Mouse (Mus musculus): Measurements from ENCODE around the gene Atp6v0b. TPM values are rescaled to one million over a fixed set of nuclear protein-coding genes. Genes with fewer than 3 reads are reported as not detected.

The Atp6v0b gene
- polyA plus RNA-seq, 1 experiment = 296 TPM

GRCm38 (mm10) chr4:117844467-117844866 lies 42.7 kb downstream of the Atp6v0b start:
- TF ChIP-seq MYOD1 (IDR thresholded peaks at IDR 0.05; ENCODE audit: control insufficient read depth, insufficient read length, low read depth) = no peak
- TF ChIP-seq FOSL1 (IDR thresholded peaks at IDR 0.05; ENCODE audit: insufficient read depth, low read length, poor library complexity, severe bottlenecking) = no peak
- no peak for TF ChIP-seq CEBPB (IDR thresholded peaks at IDR 0.05; ENCODE audit: low read depth)
- TF ChIP-seq CTCF (IDR thresholded peaks at IDR 0.05; ENCODE audit: control insufficient read depth, insufficient read depth, insufficient read length) = no peak
- no peak for TF ChIP-seq MYOG (IDR thresholded peaks at IDR 0.05; ENCODE audit: control insufficient read depth, extremely low read depth, insufficient read length)
- TF ChIP-seq MAX (IDR thresholded peaks at IDR 0.05) = no peak
- no peak for TF ChIP-seq USF1 (IDR thresholded peaks at IDR 0.05; ENCODE audit: low read depth)
- Histone ChIP-seq H3K79me3 (ENCODE audit: low read depth) (no peaks in the 10 kb centered on the region), H3K79me2 (ENCODE audit: control insufficient read depth, insufficient read depth) (no peaks in the 10 kb centered on the region), H3K36me3 (ENCODE audit: control insufficient read depth, insufficient read depth) (no peaks in the 10 kb centered on the region), H3ac (ENCODE audit: control insufficient read depth, insufficient read length, low read depth) (no peak overlapping the region), H3K4me3 (ENCODE audit: insufficient read depth, poor library complexity, severe bottlenecking) (no peak overlapping the region), H3K27me3 (ENCODE audit: control insufficient read depth, insufficient read depth, insufficient read length) (no peaks in the 10 kb centered on the region)

GRCm38 (mm10) chr4:117843101-117843500 lies 44.0 kb downstream of the Atp6v0b start:
- Histone ChIP-seq H3ac (ENCODE audit: control insufficient read depth, insufficient read length, low read depth) (no peak overlapping the region), H3K4me3 (ENCODE audit: insufficient read depth, poor library complexity, severe bottlenecking) (no peak overlapping the region), H3K27me3 (ENCODE audit: control insufficient read depth, insufficient read depth, insufficient read length) (no peaks in the 10 kb centered on the region), H3K79me3 (ENCODE audit: low read depth) (no peaks in the 10 kb centered on the region), H3K36me3 (ENCODE audit: control insufficient read depth, insufficient read depth) (no peaks in the 10 kb centered on the region), H3K79me2 (ENCODE audit: control insufficient read depth, insufficient read depth) (no peaks in the 10 kb centered on the region)
- TF ChIP-seq MYOD1 (IDR thresholded peaks at IDR 0.05; ENCODE audit: control insufficient read depth, insufficient read length, low read depth) (no peak), FOSL1 (IDR thresholded peaks at IDR 0.05; ENCODE audit: insufficient read depth, low read length, poor library complexity, severe bottlenecking) (no peak)

- Histone ChIP-seq H3ac (ENCODE audit: control insufficient read depth, insufficient read length, low read depth) (no peak overlapping the region), H3K79me2 (ENCODE audit: control insufficient read depth, insufficient read depth) (no peaks in the 10 kb centered on the region), H3K79me3 (ENCODE audit: low read depth) (no peaks in the 10 kb centered on the region), H3K36me3 (ENCODE audit: control insufficient read depth, insufficient read depth) (no peaks in the 10 kb centered on the region), H3K27me3 (ENCODE audit: control insufficient read depth, insufficient read depth, insufficient read length) (no peaks in the 10 kb centered on the region), H3K4me3 (ENCODE audit: insufficient read depth, poor library complexity, severe bottlenecking) (no peak overlapping the region)
- TF ChIP-seq MYOD1 (IDR thresholded peaks at IDR 0.05; ENCODE audit: control insufficient read depth, insufficient read length, low read depth) = no peak
These were observed 45.6 kb downstream of the Atp6v0b start for GRCm38 (mm10) chr4:117841566-117841965.

- Histone ChIP-seq H3K4me3 (ENCODE audit: insufficient read depth, poor library complexity, severe bottlenecking) (no peak overlapping the region), H3K79me2 (ENCODE audit: control insufficient read depth, insufficient read depth) (no peaks in the 10 kb centered on the region), H3K36me3 (ENCODE audit: control insufficient read depth, insufficient read depth) (no peaks in the 10 kb centered on the region), H3K27me3 (ENCODE audit: control insufficient read depth, insufficient read depth, insufficient read length) (no peaks in the 10 kb centered on the region), H3ac (ENCODE audit: control insufficient read depth, insufficient read length, low read depth) (no peak overlapping the region), H3K79me3 (ENCODE audit: low read depth) (no peaks in the 10 kb centered on the region)
- no peak for TF ChIP-seq CTCF (IDR thresholded peaks at IDR 0.05; ENCODE audit: control insufficient read depth, insufficient read depth, insufficient read length)
- no peak for TF ChIP-seq USF1 (IDR thresholded peaks at IDR 0.05; ENCODE audit: low read depth)
- TF ChIP-seq FOSL1 (IDR thresholded peaks at IDR 0.05; ENCODE audit: insufficient read depth, low read length, poor library complexity, severe bottlenecking) = no peak
- no peak for TF ChIP-seq MAX (IDR thresholded peaks at IDR 0.05)
- no peak for TF ChIP-seq CEBPB (IDR thresholded peaks at IDR 0.05; ENCODE audit: low read depth)
- no peak for TF ChIP-seq MYOD1 (IDR thresholded peaks at IDR 0.05; ENCODE audit: control insufficient read depth, insufficient read length, low read depth)
- TF ChIP-seq MYOG (IDR thresholded peaks at IDR 0.05; ENCODE audit: control insufficient read depth, extremely low read depth, insufficient read length) = no peak
These were observed 46.3 kb downstream of the Atp6v0b start for GRCm38 (mm10) chr4:117840821-117841220.

GRCm38 (mm10) chr4:117839366-117839765 lies 47.8 kb downstream of the Atp6v0b start:
- H3K36me3 ChIP-seq (ENCODE audit: control insufficient read depth, insufficient read depth) = no peaks in the 10 kb centered on the region
- no peak overlapping the region for H3ac ChIP-seq (ENCODE audit: control insufficient read depth, insufficient read length, low read depth)
- no peak for TF ChIP-seq MYOG (IDR thresholded peaks at IDR 0.05; ENCODE audit: control insufficient read depth, extremely low read depth, insufficient read length)
- TF ChIP-seq MYOD1 (IDR thresholded peaks at IDR 0.05; ENCODE audit: control insufficient read depth, insufficient read length, low read depth) = no peak
- no peak for TF ChIP-seq CEBPB (IDR thresholded peaks at IDR 0.05; ENCODE audit: low read depth)
- TF ChIP-seq MAX (IDR thresholded peaks at IDR 0.05) = no peak
- TF ChIP-seq CTCF (IDR thresholded peaks at IDR 0.05; ENCODE audit: control insufficient read depth, insufficient read depth, insufficient read length) = no peak
- TF ChIP-seq USF1 (IDR thresholded peaks at IDR 0.05; ENCODE audit: low read depth) = no peak
- TF ChIP-seq FOSL1 (IDR thresholded peaks at IDR 0.05; ENCODE audit: insufficient read depth, low read length, poor library complexity, severe bottlenecking) = no peak
- no peaks in the 10 kb centered on the region for H3K79me3 ChIP-seq (ENCODE audit: low read depth)
- H3K27me3 ChIP-seq (ENCODE audit: control insufficient read depth, insufficient read depth, insufficient read length) = no peaks in the 10 kb centered on the region
- no peaks in the 10 kb centered on the region for H3K79me2 ChIP-seq (ENCODE audit: control insufficient read depth, insufficient read depth)
- H3K4me3 ChIP-seq (ENCODE audit: insufficient read depth, poor library complexity, severe bottlenecking) = no peak overlapping the region

GRCm38 (mm10) chr4:117837271-117837670 lies 49.9 kb downstream of the Atp6v0b start:
- Histone ChIP-seq H3K79me3 (ENCODE audit: low read depth) (no peaks in the 10 kb centered on the region), H3ac (ENCODE audit: control insufficient read depth, insufficient read length, low read depth) (no peak overlapping the region), H3K79me2 (ENCODE audit: control insufficient read depth, insufficient read depth) (no peaks in the 10 kb centered on the region), H3K4me3 (ENCODE audit: insufficient read depth, poor library complexity, severe bottlenecking) (no peak overlapping the region), H3K27me3 (ENCODE audit: control insufficient read depth, insufficient read depth, insufficient read length) (no peaks in the 10 kb centered on the region), H3K36me3 (ENCODE audit: control insufficient read depth, insufficient read depth) (no peaks in the 10 kb centered on the region)
- no peak for TF ChIP-seq MYOG (IDR thresholded peaks at IDR 0.05; ENCODE audit: control insufficient read depth, extremely low read depth, insufficient read length)
- no peak for TF ChIP-seq FOSL1 (IDR thresholded peaks at IDR 0.05; ENCODE audit: insufficient read depth, low read length, poor library complexity, severe bottlenecking)
- TF ChIP-seq MAX (IDR thresholded peaks at IDR 0.05) = no peak
